Mouse (Mus musculus) heart, adult 9 months (tissue): ENCODE results near the gene Pds5b.
A peak's percentile ranks its signal among the peaks of the same experiment; 100 is the strongest.
"Not testable (repeated sequence)": the region's sequence is repeated elsewhere in the genome, so short reads cannot be mapped to it uniquely, and the experiment has no call there.

Source experiments
- DNase-seq, 2 experiments: peaks; one replicate each; pipeline ENCODE4 v3.0.0; 2022; ENCODE audit warnings: low spot score in 2 of 2

Pds5b gene

DNA sequence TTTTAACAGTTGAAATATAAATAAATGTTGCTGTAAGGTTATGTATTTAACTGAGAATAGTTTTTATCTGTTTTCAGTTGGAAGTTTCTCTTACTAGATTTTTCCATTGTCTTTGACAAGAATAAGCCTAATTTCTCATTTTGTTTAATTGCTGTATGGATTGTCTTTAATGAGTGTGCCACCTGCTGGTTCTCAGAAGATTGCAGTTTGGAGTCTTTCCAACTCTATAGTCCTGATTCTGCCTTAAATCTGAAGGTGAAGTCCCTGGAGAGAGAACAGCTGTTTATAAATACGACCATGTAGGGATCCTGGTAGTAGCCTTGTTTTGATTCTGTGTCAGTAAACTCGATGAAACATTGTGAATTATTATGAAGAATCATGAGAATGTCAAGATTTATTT lies 29.2 kb downstream of the Pds5b start:
- DNase-seq: peak in 1 of 2 experiments; percentile 33

- DNase-seq: not testable (repeated sequence)
These were observed 33.1 kb downstream of the Pds5b start for GRCm38 (mm10) chr5:150706651-150707050.

DNA sequence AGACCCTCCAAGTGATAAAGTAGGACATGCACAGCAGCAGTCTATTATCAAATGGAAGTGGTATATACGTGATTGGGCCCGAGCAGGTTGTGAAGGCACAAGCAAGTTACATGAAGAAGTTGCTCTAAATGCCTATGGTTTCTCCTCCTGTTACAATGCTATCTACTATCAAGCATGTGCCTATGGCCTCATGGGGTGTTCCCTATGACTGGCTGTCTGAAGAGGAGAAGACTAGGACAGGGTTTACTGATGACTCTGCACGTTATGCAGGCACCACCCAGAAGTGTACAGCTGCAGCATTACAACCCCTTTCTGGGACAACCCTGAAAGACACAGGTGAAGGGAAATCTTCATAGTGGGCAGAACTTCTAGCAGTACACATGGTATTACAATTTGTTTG lies 33.6 kb downstream of the Pds5b start:
- DNase-seq: not testable (repeated sequence)

- DNase-seq: no peak
These were observed 38.0 kb downstream of the Pds5b start for GRCm38 (mm10) chr5:150711503-150711902.

DNA sequence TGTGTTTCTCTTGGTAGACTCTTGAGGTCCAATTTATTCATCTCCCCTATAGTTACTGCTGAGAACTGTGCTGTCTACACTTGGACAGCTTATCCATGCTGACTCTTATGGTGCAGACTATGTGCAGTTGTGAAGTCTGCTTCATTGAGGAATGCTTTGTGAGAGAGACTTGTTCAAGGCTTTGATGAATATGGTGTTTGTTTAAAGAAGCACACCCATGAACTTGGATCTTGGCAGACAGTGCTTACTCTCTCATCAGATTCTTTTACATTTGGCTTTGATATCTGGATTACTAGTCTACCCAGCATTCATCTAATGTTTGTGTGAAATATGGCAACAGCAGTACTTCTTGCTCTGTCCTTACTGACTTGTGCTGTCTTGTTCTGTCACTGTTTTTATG lies 39.9 kb downstream of the Pds5b start:
- DNase-seq: no peak

DNA sequence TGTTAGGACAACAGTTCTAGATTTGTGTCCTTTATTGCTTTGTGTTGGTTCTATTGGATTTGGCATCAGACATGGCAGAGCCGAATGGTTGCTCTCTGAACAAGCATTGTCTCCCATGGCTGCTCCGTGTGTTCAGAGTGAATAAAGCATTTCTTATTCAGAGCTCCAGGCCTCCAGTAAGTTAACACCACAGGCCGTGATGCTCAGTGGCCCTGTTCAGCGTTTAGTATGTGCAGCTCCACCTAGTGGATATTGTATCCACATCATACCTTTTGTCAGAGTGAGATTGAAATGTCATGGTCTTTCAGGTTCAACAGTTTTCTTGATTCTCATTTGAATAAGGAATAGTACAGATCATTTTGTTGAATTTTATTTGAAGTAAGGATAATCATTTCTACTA lies 44.2 kb downstream of the Pds5b start:
- DNase-seq: no peak

GRCm38 (mm10) chr5:150724641-150725040 lies 51.1 kb downstream of the Pds5b start:
- DNase-seq: no peak

GRCm38 (mm10) chr5:150737028-150737427 lies 63.5 kb downstream of the Pds5b start:
- DNase-seq: not testable (repeated sequence)

- DNase-seq: no peak
These were observed 65.8 kb downstream of the Pds5b start for GRCm38 (mm10) chr5:150739311-150739710.

- no peak for DNase-seq
These were observed 67.1 kb downstream of the Pds5b start for GRCm38 (mm10) chr5:150740597-150740996.

GRCm38 (mm10) chr5:150756623-150757022 lies 83.1 kb downstream of the Pds5b start:
- DNase-seq: no peak

DNA sequence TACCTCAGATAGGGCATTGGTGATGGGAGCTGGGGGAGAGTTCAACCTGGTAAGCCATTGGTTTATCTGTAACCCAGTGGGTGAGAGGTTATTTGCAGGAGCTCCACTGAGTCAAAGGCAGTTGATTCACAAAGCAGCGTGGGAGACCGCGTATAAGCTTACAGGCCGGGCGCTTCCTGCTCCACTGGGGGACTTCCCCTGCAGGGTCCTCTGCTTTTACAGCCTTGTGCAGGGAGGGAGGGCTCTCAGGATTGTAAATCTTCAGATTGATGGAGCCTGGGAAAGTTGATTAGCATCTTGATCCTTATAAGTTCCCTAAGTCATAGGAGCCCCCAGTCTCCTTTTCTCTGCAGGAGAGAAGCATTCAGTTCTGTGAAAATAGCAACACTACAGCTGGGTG lies 98.9 kb downstream of the Pds5b start:
- DNase-seq: no peak

- DNase-seq: no peak
These were observed 99.5 kb downstream of the Pds5b start for GRCm38 (mm10) chr5:150773083-150773482.

GRCm38 (mm10) chr5:150788261-150788660 lies 114.7 kb downstream of the Pds5b start:
- no peak for DNase-seq

DNA sequence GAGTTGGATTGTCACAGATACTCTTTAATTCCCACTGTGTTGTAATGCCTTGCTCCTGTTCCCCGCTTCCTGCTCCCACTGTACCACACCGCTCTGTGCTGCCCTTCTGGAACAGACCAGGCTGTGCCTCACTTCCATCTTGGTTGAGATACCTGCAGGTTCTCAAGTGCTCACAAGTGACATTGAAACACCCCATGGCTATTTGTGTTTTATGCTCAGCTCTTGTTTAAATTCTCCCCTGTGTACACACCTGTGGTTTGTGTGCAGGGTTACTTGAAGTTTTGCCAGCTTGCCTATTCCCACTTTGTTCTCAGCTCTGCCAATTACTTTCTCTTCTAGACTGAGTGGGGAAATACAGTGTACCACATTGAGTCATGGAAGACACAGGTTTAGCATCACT lies 115.5 kb downstream of the Pds5b start:
- no peak for DNase-seq

- DNase-seq: no peak
These were observed 120.6 kb downstream of the Pds5b start for GRCm38 (mm10) chr5:150794181-150794580.

- no peak for DNase-seq
These were observed 126.5 kb downstream of the Pds5b start for GRCm38 (mm10) chr5:150800056-150800455.

DNA sequence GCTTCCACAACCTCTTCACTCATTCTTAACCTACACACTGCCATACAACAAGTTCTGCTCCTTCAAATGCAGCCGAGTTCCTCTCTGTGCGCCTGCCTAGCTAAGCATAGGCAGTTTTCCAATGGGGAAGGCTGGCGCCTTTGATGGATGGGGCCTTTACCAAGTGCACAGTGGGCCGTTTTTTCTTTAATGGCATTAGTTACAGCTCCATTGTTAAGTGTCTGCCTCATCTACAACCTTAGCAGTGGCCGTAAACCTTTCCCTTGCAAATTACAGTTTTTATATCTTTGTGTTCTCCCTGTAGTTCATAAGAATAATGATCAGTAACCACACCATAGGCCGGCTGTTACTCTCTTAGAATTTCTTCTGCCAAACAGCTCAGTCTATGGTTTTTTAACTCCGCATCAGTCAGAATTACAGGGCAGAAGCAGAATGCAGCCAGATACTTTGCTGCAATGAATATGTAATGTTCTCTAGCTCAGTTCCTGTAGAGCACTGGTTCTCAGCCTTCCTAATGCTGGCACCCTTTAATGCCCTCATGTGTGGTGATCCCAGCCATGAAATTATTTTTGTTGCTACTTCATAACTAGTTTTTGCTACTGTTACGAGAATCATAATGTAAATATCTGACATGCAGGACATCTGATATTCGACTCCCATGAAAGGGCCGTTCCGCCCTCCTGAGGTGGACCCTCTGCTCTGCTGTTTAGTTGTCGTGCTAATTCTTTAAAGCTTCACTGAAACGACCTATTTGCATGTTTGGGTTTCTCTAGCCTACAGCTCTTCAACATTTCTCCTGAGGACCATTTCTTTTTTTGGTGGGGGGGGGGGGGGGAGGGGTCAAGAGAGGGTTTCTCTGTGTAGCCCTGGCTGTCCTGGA lies 140.8 kb downstream of the Pds5b start:
- DNase-seq: no peak

- DNase-seq: no peak
These were observed 141.9 kb downstream of the Pds5b start for GRCm38 (mm10) chr5:150815400-150815799.

- no peak for DNase-seq
These were observed 143.2 kb downstream of the Pds5b start for GRCm38 (mm10) chr5:150816775-150817174.

- no peak for DNase-seq
These were observed 144.5 kb downstream of the Pds5b start for GRCm38 (mm10) chr5:150818041-150818440.

DNA sequence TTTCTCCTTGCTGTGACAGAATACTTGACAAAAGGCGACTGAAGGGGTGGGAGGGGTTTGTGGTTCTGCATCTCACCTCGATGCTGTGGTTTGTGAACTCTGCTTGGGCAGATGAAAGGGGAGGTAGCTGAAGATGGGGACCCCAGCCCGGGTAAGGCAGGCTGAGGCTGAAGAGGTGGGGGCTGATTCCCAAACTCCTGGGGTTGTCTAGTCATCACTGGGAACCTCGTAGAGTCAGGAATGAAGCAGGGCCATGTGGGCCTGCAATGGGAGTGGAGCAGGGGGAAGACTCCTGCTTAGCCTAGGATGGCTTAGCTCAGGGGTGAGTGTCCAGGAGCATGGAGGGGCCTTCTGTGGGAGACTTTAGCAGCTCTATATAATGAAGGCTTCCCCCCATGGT lies 145.3 kb downstream of the Pds5b start:
- no peak for DNase-seq

GRCm38 (mm10) chr5:150819520-150819919 lies 146.0 kb downstream of the Pds5b start:
- DNase-seq: no peak

GRCm38 (mm10) chr5:150821152-150821551 lies 147.6 kb downstream of the Pds5b start:
- DNase-seq: no peak
